Mouse (Mus musculus) retina, embryonic 14.5 days (tissue): ENCODE measurements around the gene Tmub2.
"Not testable (repeated sequence)": the region's sequence is repeated elsewhere in the genome, so short reads cannot be mapped to it uniquely, and the experiment has no call there.

Source experiments
- DNase-seq: peaks from one replicate; pipeline ENCODE4 v3.0.0-alpha.2; 2015; ENCODE audit warnings: low spot score

The Tmub2 gene

GRCm38 (mm10) chr11:102279595-102279994 is 5.1 kb upstream of the Tmub2 start:
- no peak for DNase-seq

- not testable (repeated sequence) for DNase-seq
Observed at GRCm38 (mm10) chr11:102280267-102280666, 4.5 kb upstream of the Tmub2 start.

GRCm38 (mm10) chr11:102283922-102284321 is 809 bp upstream of the Tmub2 start:
- DNase-seq: no peak

GRCm38 (mm10) chr11:102285095-102285834 is 534 bp downstream of the Tmub2 start:
- peak; percentile 32 for DNase-seq

DNA sequence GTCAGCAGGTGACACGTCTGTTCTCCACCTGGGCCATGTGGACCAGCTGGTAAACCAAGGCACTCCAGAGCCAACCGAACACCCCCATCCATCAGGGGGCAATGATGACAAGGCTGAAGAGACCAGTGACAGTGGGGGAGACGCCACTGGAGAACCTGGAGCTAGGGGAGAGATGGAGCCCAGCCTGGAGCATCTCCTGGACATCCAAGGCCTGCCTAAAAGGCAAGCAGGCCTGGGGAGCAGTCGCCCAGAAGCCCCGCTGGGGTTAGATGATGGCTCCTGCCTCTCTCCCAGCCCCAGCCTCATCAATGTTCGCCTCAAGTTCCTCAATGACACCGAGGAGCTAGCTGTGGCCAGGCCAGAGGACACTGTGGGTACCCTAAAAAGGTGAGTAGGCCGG is 2.8 kb downstream of the Tmub2 start:
- no peak for DNase-seq

- no peak for DNase-seq
Observed at GRCm38 (mm10) chr11:102288027-102288804, 3.5 kb downstream of the Tmub2 start.

GRCm38 (mm10) chr11:102288913-102289312 is 4.2 kb downstream of the Tmub2 start:
- DNase-seq: no peak

DNA sequence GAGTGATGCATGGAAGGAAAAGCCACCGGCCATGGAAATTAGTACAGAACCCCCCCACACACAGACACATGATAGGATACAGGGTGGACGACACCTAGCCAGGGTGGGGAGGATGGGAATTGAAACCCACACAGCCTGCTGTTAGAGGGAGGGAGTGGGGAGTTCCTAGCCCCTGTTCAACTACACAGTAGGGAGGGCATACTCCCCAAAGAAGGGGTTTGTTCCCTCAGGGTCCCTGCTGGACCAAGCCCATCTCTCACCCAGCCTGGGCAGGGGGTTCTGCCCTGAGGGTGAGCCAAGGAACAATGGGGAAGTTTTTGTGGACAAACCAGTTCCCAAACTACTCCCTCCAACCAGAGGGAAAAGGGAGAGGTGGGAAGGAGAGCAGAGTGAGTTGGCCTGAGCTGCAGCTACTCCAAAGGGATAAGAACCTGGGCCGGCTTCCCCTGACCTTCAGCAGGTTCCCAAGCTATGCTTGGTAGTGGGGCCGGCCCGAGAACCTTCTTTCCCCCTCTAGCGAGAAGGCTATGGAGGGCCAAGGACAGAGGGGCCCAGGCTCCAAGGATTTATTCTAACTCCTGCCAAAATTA is 4.9 kb downstream of the Tmub2 start:
- no peak for DNase-seq

DNA sequence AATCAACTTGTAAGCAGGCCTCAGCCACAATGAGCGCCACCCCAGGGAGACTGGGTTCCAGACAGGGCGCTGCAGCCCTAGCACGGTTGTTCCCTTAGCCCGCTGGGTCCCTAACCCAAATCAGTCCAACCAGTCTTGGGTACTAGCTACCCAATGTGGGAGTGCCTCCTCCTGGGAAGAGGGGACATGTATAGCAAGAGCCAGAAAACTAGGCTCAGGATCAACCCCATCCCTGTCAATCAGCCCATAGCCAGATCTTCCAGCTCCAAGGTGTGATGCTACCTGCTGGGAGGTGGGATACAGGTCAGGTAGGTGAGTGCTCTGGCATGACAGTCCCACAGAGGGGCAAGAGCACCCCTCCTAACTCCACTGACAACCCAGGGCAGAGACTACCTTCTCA is 5.4 kb downstream of the Tmub2 start:
- DNase-seq: no peak

DNA sequence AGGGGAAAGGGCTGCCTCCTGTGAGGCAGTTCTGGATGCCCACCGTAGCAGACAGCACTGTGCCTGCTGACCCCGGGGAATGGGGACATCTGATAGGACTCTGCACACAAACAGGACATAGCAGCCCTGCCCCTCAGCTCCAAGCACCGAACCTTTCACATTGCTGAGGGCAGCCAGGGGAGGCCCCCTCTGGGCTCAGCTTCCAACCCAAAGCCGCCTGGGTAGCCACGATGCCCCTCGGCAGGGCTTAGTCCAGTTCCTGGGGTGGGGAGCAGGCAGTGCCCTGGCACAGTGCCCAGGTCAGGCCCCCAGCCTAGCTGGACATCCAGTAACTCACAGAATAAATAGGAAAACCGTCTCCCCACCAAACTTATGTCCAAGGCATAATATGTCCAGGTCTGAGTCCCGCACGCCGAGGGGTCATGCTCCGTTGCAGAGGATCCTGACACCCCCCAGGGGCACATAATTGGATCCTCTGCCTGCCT is 6.4 kb downstream of the Tmub2 start:
- DNase-seq: no peak

- DNase-seq: no peak
Observed at GRCm38 (mm10) chr11:102293971-102294370, 9.2 kb downstream of the Tmub2 start.

- no peak for DNase-seq
Observed at GRCm38 (mm10) chr11:102294416-102294815, 9.7 kb downstream of the Tmub2 start.

- DNase-seq: peak; percentile 29
Observed at GRCm38 (mm10) chr11:102294887-102295597, 10.3 kb downstream of the Tmub2 start.

GRCm38 (mm10) chr11:102295598-102296471 is 11.1 kb downstream of the Tmub2 start:
- DNase-seq: peak; percentile 71

DNA sequence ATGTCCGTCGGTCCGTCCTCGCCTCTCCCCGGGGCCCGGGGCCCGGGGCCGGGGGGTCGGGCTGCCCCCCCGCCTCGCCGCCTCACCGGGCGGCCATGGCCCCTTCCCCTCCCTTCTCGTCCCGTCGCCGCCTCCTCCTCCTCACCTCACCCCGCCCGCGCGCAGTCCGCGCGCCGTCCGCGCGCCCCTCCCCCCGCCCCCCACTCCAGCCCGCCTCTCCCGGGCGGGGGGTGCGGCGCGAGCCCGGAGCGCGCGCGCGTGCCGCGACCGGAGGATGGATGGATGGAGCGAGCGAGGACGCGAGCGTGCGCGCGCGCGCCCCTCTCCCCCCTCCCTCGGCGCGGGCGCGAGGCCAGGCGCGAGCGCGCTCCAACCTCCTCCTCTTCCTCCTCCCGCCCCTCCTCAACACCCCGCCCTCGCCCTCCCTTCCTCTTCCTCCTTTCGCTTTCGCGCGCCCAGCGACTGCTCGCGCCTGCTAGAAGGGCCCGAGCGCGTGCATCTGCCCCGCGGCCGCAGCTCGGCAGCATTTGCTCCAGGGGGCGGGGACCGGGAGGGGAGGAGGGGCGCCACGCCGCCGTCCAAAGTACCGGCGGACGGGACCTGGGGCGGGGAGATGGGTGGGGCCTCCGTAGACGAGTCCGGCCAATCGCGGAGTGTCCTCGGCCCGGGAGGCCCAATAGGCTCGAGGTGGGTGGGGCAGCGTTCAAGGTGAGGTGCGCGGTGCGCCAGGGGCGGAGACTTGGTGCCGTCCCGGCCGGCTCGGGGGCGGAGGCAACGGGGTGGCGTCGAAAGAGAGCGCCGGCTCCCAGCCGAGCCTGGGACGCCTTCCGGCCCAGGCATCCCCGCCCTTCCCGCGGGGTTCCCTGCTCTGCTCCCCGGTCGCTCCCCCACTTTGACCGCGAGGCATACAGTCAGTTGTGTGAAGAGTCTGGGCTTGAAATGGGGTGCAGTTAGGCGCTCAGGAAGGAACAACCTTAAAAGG is 12.1 kb downstream of the Tmub2 start, which contains the start of gene Atxn7l3:
Gene Atxn7l3, minus strand, starts transcription at position 141 of the 982 bp plus-strand sequence.
- DNase-seq: peak; percentile 98

- DNase-seq: no peak
Observed at GRCm38 (mm10) chr11:102297577-102298556, 13.1 kb downstream of the Tmub2 start.

DNA sequence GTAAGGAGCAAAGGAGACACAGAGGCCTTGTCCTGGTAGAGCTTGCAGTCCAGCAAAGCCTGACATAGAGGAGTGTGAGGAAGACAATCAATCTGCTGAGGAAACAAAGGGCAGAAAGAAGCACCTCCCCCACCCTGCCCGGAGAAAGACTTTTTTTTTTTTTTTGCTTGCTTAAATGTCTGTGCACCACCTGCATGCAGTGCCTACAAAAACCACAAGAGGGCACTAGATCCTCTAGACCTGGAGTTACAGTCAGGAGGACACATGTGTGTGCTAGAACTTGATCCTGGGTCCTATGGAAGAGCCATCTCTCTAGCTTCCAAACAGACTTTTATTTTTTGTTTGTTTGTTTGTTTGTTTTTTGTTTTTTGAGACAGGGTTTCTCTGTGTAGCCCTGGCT is 15.1 kb downstream of the Tmub2 start:
- peak; percentile 79 for DNase-seq

DNA sequence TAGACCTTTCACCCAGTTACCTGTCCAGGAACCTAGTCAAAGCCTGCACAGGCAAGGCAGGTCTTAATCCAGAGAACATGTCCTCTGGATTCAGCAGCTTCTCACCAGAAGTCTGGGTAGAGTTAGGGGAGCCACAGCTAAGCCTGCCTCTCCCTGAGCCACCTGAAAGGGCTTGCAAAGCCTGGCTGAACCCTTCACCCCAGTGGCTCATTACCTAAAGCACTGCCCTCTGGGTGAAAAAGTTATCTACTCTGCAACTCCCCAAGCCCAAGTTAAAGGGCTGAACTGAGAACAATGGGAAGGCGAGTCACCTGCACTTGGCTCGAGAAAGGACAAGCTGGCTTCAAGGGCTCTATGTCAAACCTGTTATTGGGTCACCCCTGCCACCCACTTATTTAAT is 19.4 kb downstream of the Tmub2 start:
- DNase-seq: no peak

- DNase-seq: no peak
Observed at GRCm38 (mm10) chr11:102305359-102305758, 20.6 kb downstream of the Tmub2 start.
